Mouse (Mus musculus): ENCODE results near the gene Olfr314. TPM values are rescaled to one million over a fixed set of nuclear protein-coding genes. Genes with fewer than 3 reads are reported as not detected.
"Not testable (repeated sequence)": the region's sequence is repeated elsewhere in the genome, so short reads cannot be mapped to it uniquely, and the experiment has no call there.

The Olfr314 gene
- total RNA-seq (2021), result not detected
- polyA plus RNA-seq (2012; rRNA removed), result not detected in 2 replicates
- long read RNA-seq, result 0 reads

DNA sequence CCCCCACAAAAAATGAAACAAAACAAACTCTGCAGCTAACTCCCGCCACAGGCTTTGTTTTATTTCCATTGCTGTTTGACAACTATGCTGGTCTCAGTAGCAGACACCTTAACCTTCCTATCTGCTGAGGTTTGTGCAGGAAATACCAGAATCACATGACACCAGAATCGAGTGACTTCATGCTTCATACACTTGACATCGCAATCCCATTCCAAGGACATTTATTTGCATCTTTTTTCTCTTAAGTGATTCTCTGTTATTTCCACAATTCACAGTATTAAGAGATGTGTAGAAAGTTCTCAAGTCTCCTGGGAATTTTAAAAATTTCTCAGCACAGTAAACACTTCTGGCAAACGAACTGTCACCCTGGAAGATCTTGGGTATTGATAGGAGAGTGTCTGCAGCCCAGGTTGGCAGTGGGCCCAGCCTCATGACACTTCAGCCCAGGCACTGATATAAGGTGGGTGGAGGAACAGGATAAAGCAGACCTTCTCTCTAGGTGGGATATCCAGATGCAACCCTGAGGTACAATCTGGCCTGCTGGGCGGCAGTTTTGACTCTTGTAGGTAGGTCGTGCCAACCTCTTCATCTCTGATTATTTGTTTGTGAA is at the start of gene Olfr314:
Gene Olfr314 (plus strand): TSS at position 473 of the 610 bp plus-strand sequence.
- intact Hi-C loops (cut with DNase I), result no loop called here
- WGBS, result 41% methylated on average over 6 of the region's 6 CpGs

DNA sequence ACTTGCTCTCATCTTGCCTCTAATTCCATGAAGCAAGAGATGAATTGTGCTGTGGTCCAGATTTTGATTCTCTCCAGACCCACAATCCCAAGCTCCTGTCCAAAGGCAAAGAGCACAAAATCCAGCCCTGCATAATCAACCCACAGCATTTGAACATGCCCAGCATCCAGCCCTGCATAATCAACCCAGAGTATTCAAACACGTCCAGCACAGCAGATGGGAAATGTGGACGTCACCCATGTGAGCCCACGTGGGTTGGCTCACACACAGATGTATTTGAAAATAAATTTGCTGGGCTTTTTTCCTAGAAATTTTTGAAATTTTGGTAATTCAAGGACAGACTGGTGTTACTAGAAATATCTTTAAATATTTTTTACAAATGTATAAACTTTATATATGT is 49.4 kb upstream of the Olfr314 start:
- WGBS, result 38% methylated on average over 3 of the region's 3 CpGs
- H3K36me3 ChIP-seq (ENCODE audit: control insufficient read depth, insufficient read depth, low read length), result no peaks in the 10 kb centered on the region
- no peaks in the 10 kb centered on the region for H3K4me1 ChIP-seq (ENCODE audit: control insufficient read depth, insufficient read depth, low read length)
- TF ChIP-seq POLR2A (IDR thresholded peaks at IDR 0.05; ENCODE audit: insufficient read depth, low read depth, low read length), result no peak
- TF ChIP-seq CTCF (IDR thresholded peaks at IDR 0.05), result no peak
- TF ChIP-seq EP300 (IDR thresholded peaks at IDR 0.05; ENCODE audit: insufficient read depth, low read depth, low read length), result no peak
- H3K27ac ChIP-seq, result no peak overlapping the region
- no peaks in the 10 kb centered on the region for H3K27me3 ChIP-seq (ENCODE audit: control insufficient read depth, insufficient read depth, low read length)
- H3K4me3 ChIP-seq, result no peak overlapping the region
- no peak overlapping the region for H3K9ac ChIP-seq (ENCODE audit: low read depth, low read length)
- no peak for DNase-seq
- intact Hi-C loops (cut with DNase I), result no loop called here
- H3K79me2 ChIP-seq (replicated peaks; ENCODE audit: control insufficient read depth, insufficient read depth, low read length), result no peaks in the 10 kb centered on the region

More for the DNA sequence above, at the start of gene Olfr314:
- H3K79me2 ChIP-seq (replicated peaks; ENCODE audit: control insufficient read depth, insufficient read depth, low read length), result no peaks in the 10 kb centered on the region
- H3K4me1 ChIP-seq (ENCODE audit: control insufficient read depth, insufficient read depth, low read length), result no peaks in the 10 kb centered on the region
- H3K36me3 ChIP-seq (ENCODE audit: control insufficient read depth, insufficient read depth, low read length), result no peaks in the 10 kb centered on the region
- no peaks in the 10 kb centered on the region for H3K27me3 ChIP-seq (ENCODE audit: control insufficient read depth, insufficient read depth, low read length)
- DNase-seq, result no peak
- H3K9ac ChIP-seq (ENCODE audit: low read depth, low read length), result no peak within 1 kb of the TSS
- no peak within 1 kb of the TSS for H3K4me3 ChIP-seq
- TF ChIP-seq EP300 (IDR thresholded peaks at IDR 0.05; ENCODE audit: insufficient read depth, low read depth, low read length) (no peak), POLR2A (IDR thresholded peaks at IDR 0.05; ENCODE audit: insufficient read depth, low read depth, low read length) (no peak), CTCF (IDR thresholded peaks at IDR 0.05) (no peak)
- no peak within 1 kb of the TSS for H3K27ac ChIP-seq

DNA sequence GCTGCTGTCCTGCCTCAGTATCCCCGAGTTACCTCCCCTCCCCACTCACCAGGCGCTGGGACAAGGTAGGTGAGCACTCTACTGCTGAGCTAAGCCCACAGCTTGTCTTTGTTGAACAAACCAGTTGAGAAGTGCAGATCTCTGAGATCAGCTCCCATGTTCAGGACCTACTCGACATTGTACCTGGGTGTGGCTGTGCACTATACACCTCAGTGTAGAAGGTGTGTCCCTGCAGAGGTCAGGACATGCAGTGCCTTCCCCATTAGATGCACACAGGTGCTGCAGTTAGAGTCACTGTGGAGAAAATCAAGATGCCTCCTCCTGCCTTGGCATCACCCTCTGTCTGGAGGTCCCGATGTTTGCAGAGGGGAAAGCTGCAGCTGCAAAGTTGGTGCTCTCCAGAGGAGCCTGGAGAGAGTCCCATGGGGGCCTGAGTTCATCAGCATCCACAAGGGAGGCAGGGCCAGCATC is 43.9 kb upstream of the Olfr314 start, which contains the start of gene Olfr317:
Gene Olfr317 (minus strand): TSS at position 421 of the 471 bp plus-strand sequence.
- no peaks in the 10 kb centered on the region for H3K4me1 ChIP-seq (ENCODE audit: control insufficient read depth, insufficient read depth, low read length)
- DNase-seq, result no peak
- H3K9ac ChIP-seq (ENCODE audit: low read depth, low read length), result no peak within 1 kb of the TSS
- 63% methylated on average over 4 of the region's 4 CpGs for WGBS
- no peak within 1 kb of the TSS for H3K4me3 ChIP-seq
- H3K27ac ChIP-seq, result no peak within 1 kb of the TSS
- H3K79me2 ChIP-seq (replicated peaks; ENCODE audit: control insufficient read depth, insufficient read depth, low read length), result no peaks in the 10 kb centered on the region
- TF ChIP-seq POLR2A (IDR thresholded peaks at IDR 0.05; ENCODE audit: insufficient read depth, low read depth, low read length), result no peak
- H3K27me3 ChIP-seq (ENCODE audit: control insufficient read depth, insufficient read depth, low read length), result no peaks in the 10 kb centered on the region
- no peaks in the 10 kb centered on the region for H3K36me3 ChIP-seq (ENCODE audit: control insufficient read depth, insufficient read depth, low read length)
- intact Hi-C loops (cut with DNase I), result no loop called here

DNA sequence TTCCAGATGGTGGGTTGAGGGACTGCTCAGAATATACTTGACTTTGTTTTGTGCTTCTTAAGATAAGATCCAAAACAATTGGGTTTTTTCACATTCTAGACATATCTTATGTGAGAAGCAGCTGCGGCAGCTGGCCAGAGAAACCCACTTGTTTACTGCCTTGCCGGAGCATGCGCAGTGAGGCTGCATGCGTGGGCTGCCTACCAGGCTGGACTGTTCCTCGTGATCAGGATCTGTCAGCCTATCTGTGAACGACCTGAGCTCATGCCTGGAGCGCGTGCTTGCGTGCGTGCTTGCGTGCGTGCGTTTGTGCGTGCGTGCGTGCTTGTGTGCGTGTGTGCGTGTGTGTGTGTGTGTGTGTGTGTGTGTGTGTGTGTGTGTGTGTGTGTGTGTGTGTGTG is 31.7 kb upstream of the Olfr314 start:
- WGBS, result 71% methylated on average over 18 of the region's 18 CpGs

DNA sequence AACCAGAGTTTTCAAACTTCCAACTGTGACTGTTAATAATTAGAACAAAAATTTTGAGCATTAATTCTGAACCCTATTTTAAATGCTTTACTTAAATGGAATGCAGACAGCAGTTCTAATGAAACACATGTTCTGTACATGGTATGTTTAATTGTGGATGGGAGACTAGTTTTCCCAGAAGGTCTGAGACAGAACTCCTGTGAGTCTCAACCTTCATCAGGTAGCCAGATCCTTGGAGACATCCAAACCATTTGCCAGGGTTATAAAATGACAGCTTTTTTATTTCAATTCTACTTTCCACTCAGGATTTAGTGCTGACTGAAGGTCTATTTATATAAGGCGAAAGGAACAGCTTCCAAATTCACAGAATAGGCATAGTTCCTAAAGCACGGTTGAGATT is 30.3 kb upstream of the Olfr314 start, which contains the start of gene Olfr316:
Gene Olfr316 (plus strand): TSS at position 301 of the 400 bp plus-strand sequence.
- no peak within 1 kb of the TSS for H3K27ac ChIP-seq
- H3K27me3 ChIP-seq (ENCODE audit: control insufficient read depth, insufficient read depth, low read length), result no peaks in the 10 kb centered on the region; the same call in 1 of the 2 replicates
- H3K36me3 ChIP-seq (ENCODE audit: control insufficient read depth, insufficient read depth, low read length), result no peaks in the 10 kb centered on the region
- H3K4me1 ChIP-seq (ENCODE audit: control insufficient read depth, insufficient read depth, low read length), result no peaks in the 10 kb centered on the region
- no peak within 1 kb of the TSS for H3K4me3 ChIP-seq
- intact Hi-C loops (cut with DNase I), result no loop called here
- TF ChIP-seq POLR2A (IDR thresholded peaks at IDR 0.05; ENCODE audit: insufficient read depth, low read depth, low read length), result no peak
- no peak for DNase-seq
- WGBS, result 77% methylated on average over 2 of the region's 2 CpGs
- H3K9ac ChIP-seq (ENCODE audit: low read depth, low read length), result no peak within 1 kb of the TSS
- no peaks in the 10 kb centered on the region for H3K79me2 ChIP-seq (replicated peaks; ENCODE audit: control insufficient read depth, insufficient read depth, low read length)

More for the DNA sequence above, 31.7 kb upstream of the Olfr314 start:
- H3K36me3 ChIP-seq (ENCODE audit: control insufficient read depth, insufficient read depth, low read length); H3K79me2 ChIP-seq (replicated peaks; ENCODE audit: control insufficient read depth, insufficient read depth, low read length); H3K4me1 ChIP-seq (ENCODE audit: control insufficient read depth, insufficient read depth, low read length); DNase-seq; H3K27me3 ChIP-seq (ENCODE audit: control insufficient read depth, insufficient read depth, low read length); H3K27ac ChIP-seq; intact Hi-C loops (cut with DNase I); H3K4me3 ChIP-seq; H3K9ac ChIP-seq (ENCODE audit: low read depth, low read length): not testable (repeated sequence)

DNA sequence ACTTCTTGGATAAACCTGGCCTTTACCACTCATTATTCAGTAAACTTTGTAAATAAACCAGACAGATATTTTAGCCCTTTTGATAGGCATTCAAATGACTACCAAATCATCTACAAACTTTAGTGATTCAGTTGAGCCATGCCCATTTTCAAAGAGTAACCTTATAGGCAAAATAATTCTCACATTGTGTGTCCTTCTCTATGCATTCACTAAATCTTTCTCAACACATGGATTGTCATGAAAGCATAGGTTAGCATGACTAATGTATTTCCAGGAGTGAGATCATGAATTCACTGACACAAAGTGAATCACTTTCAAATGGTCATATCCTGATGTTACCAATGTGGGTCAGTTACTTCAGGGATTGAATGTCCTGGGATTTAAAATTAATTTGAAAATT is 9.9 kb upstream of the Olfr314 start, which contains the start of gene Olfr315:
Gene Olfr315 (plus strand): TSS at position 301 of the 400 bp plus-strand sequence.
- no peak for TF ChIP-seq POLR2A (IDR thresholded peaks at IDR 0.05; ENCODE audit: insufficient read depth, low read depth, low read length)
- Histone ChIP-seq H3K9ac (ENCODE audit: low read depth, low read length) (no peak within 1 kb of the TSS), H3K4me1 (ENCODE audit: control insufficient read depth, insufficient read depth, low read length) (no peaks in the 10 kb centered on the region), H3K27ac (no peak within 1 kb of the TSS), H3K79me2 (replicated peaks; ENCODE audit: control insufficient read depth, insufficient read depth, low read length) (no peaks in the 10 kb centered on the region), H3K36me3 (ENCODE audit: control insufficient read depth, insufficient read depth, low read length) (no peaks in the 10 kb centered on the region), H3K27me3 (ENCODE audit: control insufficient read depth, insufficient read depth, low read length) (no peaks in the 10 kb centered on the region), H3K4me3 (no peak within 1 kb of the TSS)
- DNase-seq, result no peak
- intact Hi-C loops (cut with DNase I), result no loop called here

Measured in heart, adult 2 months (tissue).